Mouse (Mus musculus) ES-Bruce4 (cell line): Measurements from ENCODE around the gene Lce1f. TPM values are rescaled to one million over a fixed set of nuclear protein-coding genes. Genes with fewer than 3 reads are reported as not detected.
A peak's percentile ranks its signal among the peaks of the same experiment; 100 is the strongest.
"Not testable (repeated sequence)": the region's sequence is repeated elsewhere in the genome, so short reads cannot be mapped to it uniquely, and the experiment has no call there.

Experiments used
- H3K27ac ChIP-seq: 2 replicates; pipeline ENCODE4 v1.5.1; 2012; ENCODE audit warnings: low read length, inconsistent platforms; ENCODE audit not compliant: insufficient read depth
- H3K27me3 ChIP-seq: 2 replicates; pipeline ENCODE4 v1.6.1; 2012; ENCODE audit warnings: mild to moderate bottlenecking, low read length, inconsistent platforms; ENCODE audit not compliant: control insufficient read depth, poor library complexity, insufficient read depth, severe bottlenecking
- H3K36me3 ChIP-seq: 2 replicates; pipeline ENCODE4 v1.6.1; 2012; ENCODE audit warnings: inconsistent platforms, mild to moderate bottlenecking, low read length, moderate library complexity; ENCODE audit not compliant: control insufficient read depth, poor library complexity, insufficient read depth, severe bottlenecking
- H3K4me1 ChIP-seq: one replicate; pipeline ENCODE4 v1.8.1; 2011; ENCODE audit warnings: low read length; ENCODE audit not compliant: control insufficient read depth, insufficient read depth
- H3K4me3 ChIP-seq: 2 replicates; pipeline ENCODE4 v1.5.1; 2011; ENCODE audit warnings: low read depth, mild to moderate bottlenecking, low read length
- H3K9ac ChIP-seq: 2 replicates; pipeline ENCODE4 v1.6.1; 2012; ENCODE audit warnings: low read depth, mild to moderate bottlenecking, inconsistent platforms; ENCODE audit not compliant: poor library complexity, severe bottlenecking
- H3K9me3 ChIP-seq: replicated peaks from 2 replicates; pipeline ENCODE4 v1.6.1; 2012; ENCODE audit warnings: mild to moderate bottlenecking, low read length, inconsistent platforms; ENCODE audit not compliant: control insufficient read depth, poor library complexity, insufficient read depth, severe bottlenecking
- CTCF ChIP-seq: IDR thresholded peaks from one replicate; pipeline ENCODE4 v1.8.1; 2011; ENCODE audit warnings: low read depth, low read length
- EP300 ChIP-seq: IDR thresholded peaks from 2 replicates; pipeline ENCODE4 v1.6.1; 2011; ENCODE audit warnings: low read depth, low read length; ENCODE audit not compliant: insufficient read depth
- POLR2A ChIP-seq: IDR thresholded peaks from one replicate; pipeline ENCODE4 v1.8.1; 2011; ENCODE audit warnings: low read length; ENCODE audit not compliant: insufficient read depth
- polyA plus RNA-seq: library from polyadenylated mRNA; stranded (reverse); fragments of >200 nt; gene quantifications from 2 replicates; pipeline ENCODE4 v1.2.4, GENCODE M21; 2011; ENCODE audit warnings: low read depth; ENCODE audit not compliant: missing spikeins, insufficient read depth, insufficient read length

Lce1f gene
- polyA plus RNA-seq, 1 experiment = not detected

- TF ChIP-seq EP300 (no peak), POLR2A (no peak), CTCF (no peak)
- H3K4me3 ChIP-seq = no peak overlapping the region
- no peaks in the 10 kb centered on the region for H3K36me3 ChIP-seq
- no peaks in the 10 kb centered on the region for H3K4me1 ChIP-seq
- no peaks in the 10 kb centered on the region for H3K27me3 ChIP-seq
- H3K9me3 ChIP-seq = no peaks in the 10 kb centered on the region
- H3K27ac ChIP-seq = no peak overlapping the region
- H3K9ac ChIP-seq = no peak overlapping the region
These were observed 5.0 kb downstream of the Lce1f start for GRCm38 (mm10) chr3:92715122-92715521.

GRCm38 (mm10) chr3:92708974-92709373 is 11.2 kb downstream of the Lce1f start, which contains the start of gene Lce1e:
Gene Lce1e, minus strand, starts transcription at chr3:92709074.
- Histone ChIP-seq H3K36me3 (no peaks in the 10 kb centered on the region), H3K4me3 (no peak within 1 kb of the TSS), H3K9me3 (no peaks in the 10 kb centered on the region), H3K27ac (no peak within 1 kb of the TSS), H3K27me3 (no peaks in the 10 kb centered on the region), H3K4me1 (no peaks in the 10 kb centered on the region), H3K9ac (no peak within 1 kb of the TSS)
- no peak for TF ChIP-seq CTCF
- no peak for TF ChIP-seq POLR2A
- no peak for TF ChIP-seq EP300

- no peaks in the 10 kb centered on the region for H3K9me3 ChIP-seq
- no peaks in the 10 kb centered on the region; the same call in none of the 2 replicates for H3K27me3 ChIP-seq
- no peak overlapping the region for H3K9ac ChIP-seq
- H3K4me3 ChIP-seq = no peak overlapping the region
- TF ChIP-seq EP300 (no peak), CTCF (no peak), POLR2A (no peak)
- H3K4me1 ChIP-seq = no peaks in the 10 kb centered on the region
- H3K36me3 ChIP-seq = no peaks in the 10 kb centered on the region
- H3K27ac ChIP-seq = no peak overlapping the region
These were observed 25.5 kb downstream of the Lce1f start for GRCm38 (mm10) chr3:92694613-92695012.

- no peaks in the 10 kb centered on the region for H3K9me3 ChIP-seq
- H3K9ac ChIP-seq = no peak overlapping the region
- no peaks in the 10 kb centered on the region for H3K4me1 ChIP-seq
- no peak overlapping the region for H3K27ac ChIP-seq
- no peak for TF ChIP-seq EP300
- H3K27me3 ChIP-seq = no peaks in the 10 kb centered on the region; the same call in none of the 2 replicates
- no peaks in the 10 kb centered on the region for H3K36me3 ChIP-seq
- H3K4me3 ChIP-seq = no peak overlapping the region
These were observed 28.5 kb downstream of the Lce1f start for GRCm38 (mm10) chr3:92691688-92692087.

GRCm38 (mm10) chr3:92689154-92689553 is 31.0 kb downstream of the Lce1f start:
- H3K27ac ChIP-seq, H3K9me3 ChIP-seq, H3K36me3 ChIP-seq, H3K9ac ChIP-seq, H3K27me3 ChIP-seq, H3K4me1 ChIP-seq: not testable (repeated sequence)
- H3K4me3 ChIP-seq = peak overlapping the region; percentile 50

- Histone ChIP-seq H3K36me3 (no peaks in the 10 kb centered on the region), H3K9ac (no peak within 1 kb of the TSS), H3K9me3 (no peaks in the 10 kb centered on the region), H3K4me3 (no peak within 1 kb of the TSS), H3K4me1 (no peaks in the 10 kb centered on the region), H3K27me3 (no peaks in the 10 kb centered on the region), H3K27ac (no peak within 1 kb of the TSS)
- no peak for TF ChIP-seq POLR2A
- no peak for TF ChIP-seq EP300
- TF ChIP-seq CTCF = no peak
These were observed 33.0 kb downstream of the Lce1f start, which contains the start of gene Lce1d for GRCm38 (mm10) chr3:92687110-92687509. Gene Lce1d, minus strand, starts transcription at chr3:92687210.
